25 mouse cellular contexts compared by ENCODE assay signal in the genomic region with DNA sequence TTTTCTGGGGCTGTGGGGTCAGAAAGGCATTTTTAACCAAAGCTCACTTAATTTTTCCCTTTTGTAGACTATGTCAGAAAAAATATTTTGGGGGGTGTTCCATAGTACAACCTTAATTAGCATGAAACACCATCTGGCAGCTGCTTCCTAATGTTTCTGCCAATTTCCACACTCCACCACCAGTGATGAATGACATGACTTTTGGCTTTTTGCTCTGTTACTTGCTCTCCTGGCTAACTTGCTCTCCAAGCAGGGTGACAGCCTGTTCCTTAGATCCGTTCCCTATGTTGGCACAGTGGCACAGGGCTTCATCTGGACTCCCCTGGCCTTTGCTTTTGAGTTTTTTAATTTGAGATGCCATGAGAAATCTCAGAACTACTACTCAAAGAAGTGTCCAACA.
A peak's percentile ranks its signal among the peaks of the same experiment; 100 is the strongest.
DNase-seq lines count a peak whose midpoint lies in the region; ATAC-seq and TF ChIP-seq lines count a peak whose summit lies in the region.
"Had no signal": no experiment of that assay in that cellular context is flagged by ENCODE, and none has a peak within 500 bp of the region (broad histone marks: within the 10 kb centered on the region; RNA-seq: fewer than 3 reads in every experiment).

No protein-coding gene starts in this region.

- DNase-seq in cerebellum, postnatal 36 days = no peak
- peak; percentile 13 for DNase-seq in forebrain, embryonic 14.5 days (ENCODE audit: low spot score)
- DNase-seq in forebrain, embryonic 11.5 days (ENCODE audit: low spot score) = no peak
- peak; percentile 52 for DNase-seq in limb, embryonic 14.5 days (ENCODE audit: low spot score)
- no peak for DNase-seq in limb, embryonic 10.5 days (ENCODE audit: low spot score)
- DNase-seq in heart, embryonic 10.5 days (ENCODE audit: low spot score) = no peak
- DNase-seq: adrenal gland, postnatal 10 days; gastrocnemius, postnatal 14 days; heart, adult 11 months; kidney, adult 8-10 months; kidney, postnatal 10 days; lung, adult 18-20 months; lung, postnatal 10 days; right cerebral cortex, adult 18-20 months; right cerebral cortex, postnatal 4 days; thymus, postnatal 36 days had no signal

- ATAC-seq in cerebellum, adult (ENCODE audit: insufficient number of reproducible peaks, low FRiP score, low TSS enrichment) = peak; percentile 45
- ATAC-seq in forebrain, embryonic 14.5 days = no peak
- ATAC-seq in forebrain, embryonic 11.5 days (replicated peaks; ENCODE audit: low FRiP score) = no peak
- no peak for ATAC-seq in limb, embryonic 14.5 days (ENCODE audit: low FRiP score, low read depth)
- ATAC-seq: activated CD4-positive, CD25-positive, alpha-beta regulatory T cell, adult 4 months; intestine, embryonic 15.5 days had no signal

- no peaks in the 10 kb centered on the region for H3K9me3 ChIP-seq in forebrain, embryonic 14.5 days (replicated peaks; ENCODE audit: control insufficient read depth, low read length)
- H3K9me3 ChIP-seq in forebrain, embryonic 11.5 days (ENCODE audit: control insufficient read depth, low read length) = no peaks in the 10 kb centered on the region
- H3K9me3 ChIP-seq in limb, embryonic 14.5 days (ENCODE audit: control insufficient read depth, low read length) = no peaks in the 10 kb centered on the region
- no peaks in the 10 kb centered on the region for H3K9me3 ChIP-seq in limb, embryonic 10.5 days (replicated peaks)
- no peaks in the 10 kb centered on the region for H3K9me3 ChIP-seq in heart, embryonic 10.5 days
- H3K9me3 ChIP-seq: forebrain, embryonic 12.5 days; intestine, embryonic 15.5 days; midbrain, embryonic 10.5 days; neural tube, embryonic 15.5 days; stomach, embryonic 15.5 days had no signal

- H3K4me2 ChIP-seq in forebrain, embryonic 14.5 days (ENCODE audit: low read length) = no peak overlapping the region
- no peak overlapping the region for H3K4me2 ChIP-seq in forebrain, embryonic 11.5 days (ENCODE audit: low read depth, low read length, severe bottlenecking)
- no peak overlapping the region for H3K4me2 ChIP-seq in limb, embryonic 14.5 days (replicated peaks; ENCODE audit: low read depth, low read length, severe bottlenecking)
- H3K4me2 ChIP-seq: forebrain, embryonic 12.5 days; hindbrain, embryonic 14.5 days; intestine, embryonic 15.5 days; liver, embryonic 11.5 days; neural tube, embryonic 15.5 days; stomach, embryonic 15.5 days had no signal

- H3K9ac ChIP-seq in forebrain, embryonic 14.5 days (ENCODE audit: low read length) = no peak overlapping the region
- H3K9ac ChIP-seq in forebrain, embryonic 11.5 days (ENCODE audit: low read length) = no peak overlapping the region
- H3K9ac ChIP-seq in limb, embryonic 14.5 days (ENCODE audit: low read depth, low read length, severe bottlenecking) = no peak overlapping the region
- H3K9ac ChIP-seq: forebrain, embryonic 12.5 days; hindbrain, embryonic 14.5 days; intestine, embryonic 15.5 days; neural tube, embryonic 15.5 days; stomach, embryonic 15.5 days had no signal

- 68% methylated on average over 1 of the region's 1 CpGs for WGBS in forebrain, embryonic 14.5 days
- WGBS in forebrain, embryonic 11.5 days = 71% methylated on average over 1 of the region's 1 CpGs
- 82% methylated on average over 1 of the region's 1 CpGs for WGBS in limb, embryonic 14.5 days
- 71% methylated on average over 1 of the region's 1 CpGs for WGBS in limb, embryonic 10.5 days
- WGBS in heart, embryonic 10.5 days = 70% methylated on average over 1 of the region's 1 CpGs

- H3K36me3 ChIP-seq in forebrain, embryonic 14.5 days (ENCODE audit: control insufficient read depth, insufficient read depth, low read length) = no peaks in the 10 kb centered on the region
- no peaks in the 10 kb centered on the region for H3K36me3 ChIP-seq in forebrain, embryonic 11.5 days (ENCODE audit: control insufficient read depth, insufficient read depth, low read length)
- H3K36me3 ChIP-seq in limb, embryonic 14.5 days (ENCODE audit: control insufficient read depth, insufficient read depth, low read length) = no peaks in the 10 kb centered on the region
- H3K36me3 ChIP-seq in limb, embryonic 10.5 days = no peaks in the 10 kb centered on the region
- no peaks in the 10 kb centered on the region for H3K36me3 ChIP-seq in heart, embryonic 10.5 days
- H3K36me3 ChIP-seq: forebrain, embryonic 12.5 days; intestine, embryonic 15.5 days; midbrain, embryonic 10.5 days; neural tube, embryonic 15.5 days; stomach, embryonic 15.5 days had no signal

- TF ChIP-seq POLR2A in limb, embryonic 14.5 days (IDR thresholded peaks at IDR 0.05; ENCODE audit: borderline replicate concordance, extremely low read depth, insufficient read depth, insufficient read length) = no peak

- no peak overlapping the region for H3K27ac ChIP-seq in forebrain, embryonic 14.5 days (ENCODE audit: low read depth, low read length)
- no peak overlapping the region for H3K27ac ChIP-seq in forebrain, embryonic 11.5 days (ENCODE audit: low read depth, low read length)
- no peak overlapping the region for H3K27ac ChIP-seq in limb, embryonic 14.5 days (replicated peaks; ENCODE audit: low read depth, low read length)
- no peak overlapping the region for H3K27ac ChIP-seq in limb, embryonic 10.5 days
- H3K27ac ChIP-seq in heart, embryonic 10.5 days = no peak overlapping the region
- H3K27ac ChIP-seq: forebrain, embryonic 12.5 days; hindbrain, embryonic 14.5 days; intestine, embryonic 15.5 days; midbrain, embryonic 10.5 days; neural tube, embryonic 15.5 days; stomach, embryonic 15.5 days had no signal

- no peak overlapping the region for H3K4me3 ChIP-seq in forebrain, embryonic 14.5 days (ENCODE audit: low read depth, low read length)
- no peak overlapping the region for H3K4me3 ChIP-seq in forebrain, embryonic 11.5 days (ENCODE audit: low read depth, low read length)
- no peak overlapping the region for H3K4me3 ChIP-seq in limb, embryonic 14.5 days (replicated peaks; ENCODE audit: low read length)
- H3K4me3 ChIP-seq in limb, embryonic 10.5 days = no peak overlapping the region
- no peak overlapping the region for H3K4me3 ChIP-seq in heart, embryonic 10.5 days
- H3K4me3 ChIP-seq: forebrain, embryonic 12.5 days; intestine, embryonic 15.5 days; midbrain, embryonic 10.5 days; neural tube, embryonic 15.5 days; stomach, embryonic 15.5 days had no signal

- no peaks in the 10 kb centered on the region for H3K27me3 ChIP-seq in forebrain, embryonic 14.5 days (replicated peaks; ENCODE audit: control insufficient read depth, insufficient read depth, low read length)
- no peaks in the 10 kb centered on the region for H3K27me3 ChIP-seq in forebrain, embryonic 11.5 days (ENCODE audit: control insufficient read depth, insufficient read depth, low read length)
- no peaks in the 10 kb centered on the region for H3K27me3 ChIP-seq in limb, embryonic 14.5 days (ENCODE audit: control insufficient read depth, insufficient read depth, low read length)
- H3K27me3 ChIP-seq in limb, embryonic 10.5 days (ENCODE audit: low read depth, poor library complexity, severe bottlenecking) = no peaks in the 10 kb centered on the region
- H3K27me3 ChIP-seq in heart, embryonic 10.5 days (ENCODE audit: insufficient read depth, poor library complexity, severe bottlenecking) = no peaks in the 10 kb centered on the region
- H3K27me3 ChIP-seq: forebrain, embryonic 12.5 days; intestine, embryonic 15.5 days; neural tube, embryonic 15.5 days; stomach, embryonic 15.5 days had no signal

- H3K4me1 ChIP-seq in forebrain, embryonic 14.5 days (ENCODE audit: control insufficient read depth, insufficient read depth, low read length) = no peaks in the 10 kb centered on the region
- H3K4me1 ChIP-seq in forebrain, embryonic 11.5 days (replicated peaks; ENCODE audit: control insufficient read depth, insufficient read depth, low read length) = no peaks in the 10 kb centered on the region
- H3K4me1 ChIP-seq in limb, embryonic 14.5 days (ENCODE audit: control insufficient read depth, insufficient read depth, low read length) = no peaks in the 10 kb centered on the region
- no peaks in the 10 kb centered on the region for H3K4me1 ChIP-seq in limb, embryonic 10.5 days
- H3K4me1 ChIP-seq in heart, embryonic 10.5 days = no peaks in the 10 kb centered on the region
- H3K4me1 ChIP-seq: forebrain, embryonic 12.5 days; intestine, embryonic 15.5 days; midbrain, embryonic 10.5 days; neural tube, embryonic 15.5 days; stomach, embryonic 15.5 days had no signal

Comparison
In these comparisons a context has a peak if more than half of its experiments do, and no peak if none do; other contexts are left out.
1. DNase-seq: peak in forebrain, embryonic 14.5 days (single experiment) and limb, embryonic 14.5 days (single experiment); none in cerebellum, postnatal 36 days (0 of 2), forebrain, embryonic 11.5 days (single experiment), limb, embryonic 10.5 days (single experiment) and heart, embryonic 10.5 days (single experiment).